Mouse (Mus musculus) liver, embryonic 12.5 days (tissue): ENCODE measurements around the gene Strap. TPM values are rescaled to one million over a fixed set of nuclear protein-coding genes. Genes with fewer than 3 reads are reported as not detected.

Experiments used
- ATAC-seq: fragments of 200-750 bp; cut with Nextera tagmentation; 2 replicates; pipeline ENCODE4 v1.8.0; 2017; ENCODE audit warnings: moderate number of reproducible peaks, mild to moderate bottlenecking, moderate library complexity
- H3K27ac ChIP-seq: fragments of 300-500 bp; sonication (generic); 2 replicates; pipeline ENCODE4 v1.5.1; 2016; ENCODE audit warnings: mild to moderate bottlenecking
- H3K27me3 ChIP-seq: fragments of 300-500 bp; sonication (generic); replicated peaks from 2 replicates; pipeline ENCODE4 v1.6.1; 2016; ENCODE audit warnings: mild to moderate bottlenecking, moderate library complexity
- H3K36me3 ChIP-seq: fragments of 300-500 bp; sonication (generic); 2 replicates; pipeline ENCODE4 v1.6.1; 2016; ENCODE audit warnings: mild to moderate bottlenecking, moderate library complexity
- H3K4me1 ChIP-seq: fragments of 300-500 bp; sonication (generic); 2 replicates; pipeline ENCODE4 v1.6.1; 2016
- H3K4me2 ChIP-seq: fragments of 300-500 bp; sonication (generic); 2 replicates; pipeline ENCODE4 v1.6.1; 2016; ENCODE audit warnings: mild to moderate bottlenecking, moderate library complexity
- H3K4me3 ChIP-seq: fragments of 300-500 bp; sonication (generic); 2 replicates; pipeline ENCODE4 v1.5.1; 2016; ENCODE audit warnings: mild to moderate bottlenecking, moderate library complexity
- H3K9ac ChIP-seq: fragments of 300-500 bp; sonication (generic); 2 replicates; pipeline ENCODE4 v1.6.1; 2016; ENCODE audit warnings: mild to moderate bottlenecking, moderate library complexity
- H3K9me3 ChIP-seq: fragments of 300-500 bp; sonication (generic); replicated peaks from 2 replicates; pipeline ENCODE4 v1.6.1; 2016; ENCODE audit warnings: mild to moderate bottlenecking, moderate library complexity
- WGBS: fragments of 180-500 bp; shearing (Covaris S2); methylation state at CpG from one replicate; pipeline ENCODE4 v1.1.7; 2016; ENCODE audit not compliant: insufficient replicate concordance; 5-methylcytosine and 5-hydroxymethylcytosine counted together
- polyA plus RNA-seq: library from polyadenylated mRNA; unstranded; fragments of >200 nt; fragmentation: Nextera tagmentation; extraction: Ambion mirVana; gene quantifications from 2 replicates; pipeline ENCODE4 v1.2.1, GENCODE M21; 2016

The Strap gene
- polyA plus RNA-seq, result 130 and 131 TPM in 2 replicates

- Histone ChIP-seq H3K4me1 (peaks cover 27% of the 10 kb centered on the region), H3K36me3 (peaks cover 34% of the 10 kb centered on the region), H3K4me3 (peak within 1 kb of the TSS; percentile 80), H3K4me2 (peak within 1 kb of the TSS; percentile 87), H3K9me3 (no peaks in the 10 kb centered on the region), H3K27me3 (peaks cover 9% of the 10 kb centered on the region; the same call in 1 of the 2 replicates), H3K9ac (peak within 1 kb of the TSS; percentile 86), H3K27ac (peak within 1 kb of the TSS; percentile 87)
- WGBS, result under 1% methylated on average over 72 of the region's 86 CpGs
- ATAC-seq, result peak; percentile 98
Measured at GRCm38 (mm10) chr6:137734846-137735609, at the start of gene Strap. Gene Strap (plus strand): TSS chr6:137735078.

GRCm38 (mm10) chr6:137687667-137688066 lies 47.2 kb upstream of the Strap start:
- H3K9ac ChIP-seq, result no peak overlapping the region
- 79% methylated on average over 5 of the region's 5 CpGs for WGBS
- H3K27ac ChIP-seq, result no peak overlapping the region
- no peak overlapping the region for H3K4me3 ChIP-seq
- no peaks in the 10 kb centered on the region for H3K27me3 ChIP-seq
- no peaks in the 10 kb centered on the region for H3K9me3 ChIP-seq
- H3K36me3 ChIP-seq, result no peaks in the 10 kb centered on the region
- no peaks in the 10 kb centered on the region for H3K4me1 ChIP-seq
- no peak for ATAC-seq
- no peak overlapping the region for H3K4me2 ChIP-seq

GRCm38 (mm10) chr6:137688079-137688478 lies 46.8 kb upstream of the Strap start:
- no peak for ATAC-seq
- no peaks in the 10 kb centered on the region for H3K9me3 ChIP-seq
- 72% methylated on average over 3 of the region's 3 CpGs for whole genome bisulfite sequencing
- H3K27ac ChIP-seq, result no peak overlapping the region
- H3K9ac ChIP-seq, result no peak overlapping the region
- H3K36me3 ChIP-seq, result no peaks in the 10 kb centered on the region
- no peaks in the 10 kb centered on the region for H3K4me1 ChIP-seq
- H3K4me2 ChIP-seq, result no peak overlapping the region
- H3K4me3 ChIP-seq, result no peak overlapping the region
- no peaks in the 10 kb centered on the region for H3K27me3 ChIP-seq

- 78% methylated on average over 11 of the region's 11 CpGs for WGBS
- Histone ChIP-seq H3K9me3 (no peaks in the 10 kb centered on the region), H3K27ac (no peak overlapping the region), H3K27me3 (no peaks in the 10 kb centered on the region), H3K36me3 (no peaks in the 10 kb centered on the region), H3K4me1 (no peaks in the 10 kb centered on the region), H3K4me3 (no peak overlapping the region), H3K4me2 (no peak overlapping the region), H3K9ac (no peak overlapping the region)
- ATAC-seq, result no peak
Measured at GRCm38 (mm10) chr6:137688506-137689105, 46.3 kb upstream of the Strap start.

- Histone ChIP-seq H3K36me3 (no peaks in the 10 kb centered on the region), H3K4me2 (no peak overlapping the region), H3K27ac (no peak overlapping the region), H3K9ac (no peak overlapping the region), H3K9me3 (no peaks in the 10 kb centered on the region), H3K4me1 (no peaks in the 10 kb centered on the region), H3K4me3 (no peak overlapping the region), H3K27me3 (no peaks in the 10 kb centered on the region)
- no peak for ATAC-seq
- 55% methylated on average over 2 of the region's 2 CpGs for WGBS
Measured at GRCm38 (mm10) chr6:137690550-137691119, 44.2 kb upstream of the Strap start.

- Histone ChIP-seq H3K4me3 (no peak overlapping the region), H3K27me3 (no peaks in the 10 kb centered on the region), H3K9ac (no peak overlapping the region), H3K9me3 (no peaks in the 10 kb centered on the region), H3K4me1 (no peaks in the 10 kb centered on the region), H3K36me3 (no peaks in the 10 kb centered on the region), H3K27ac (no peak overlapping the region), H3K4me2 (no peak overlapping the region)
- WGBS, result 32% methylated on average over 2 of the region's 2 CpGs
- no peak for ATAC-seq
Measured at GRCm38 (mm10) chr6:137694310-137694709, 40.6 kb upstream of the Strap start.

- no peak overlapping the region for H3K4me2 ChIP-seq
- no peaks in the 10 kb centered on the region for H3K36me3 ChIP-seq
- no peak overlapping the region for H3K4me3 ChIP-seq
- no peak overlapping the region for H3K9ac ChIP-seq
- H3K27ac ChIP-seq, result no peak overlapping the region
- no peak for ATAC-seq
- no peaks in the 10 kb centered on the region for H3K27me3 ChIP-seq
- H3K9me3 ChIP-seq, result no peaks in the 10 kb centered on the region
- WGBS, result 76% methylated on average over 8 of the region's 8 CpGs
- H3K4me1 ChIP-seq, result no peaks in the 10 kb centered on the region
Measured at GRCm38 (mm10) chr6:137695046-137695445, 39.8 kb upstream of the Strap start.

- ATAC-seq, result no peak
- no peak overlapping the region for H3K27ac ChIP-seq
- WGBS, result 28% methylated on average over 8 of the region's 8 CpGs
- no peaks in the 10 kb centered on the region for H3K9me3 ChIP-seq
- no peak overlapping the region for H3K4me2 ChIP-seq
- H3K4me3 ChIP-seq, result no peak overlapping the region
- no peaks in the 10 kb centered on the region for H3K27me3 ChIP-seq
- no peak overlapping the region for H3K9ac ChIP-seq
- H3K36me3 ChIP-seq, result no peaks in the 10 kb centered on the region
- no peaks in the 10 kb centered on the region for H3K4me1 ChIP-seq
Measured at GRCm38 (mm10) chr6:137696445-137697204, 38.3 kb upstream of the Strap start.

- Histone ChIP-seq H3K27ac (no peak overlapping the region), H3K4me2 (no peak overlapping the region), H3K9me3 (no peaks in the 10 kb centered on the region), H3K36me3 (no peaks in the 10 kb centered on the region), H3K4me1 (no peaks in the 10 kb centered on the region), H3K9ac (no peak overlapping the region), H3K4me3 (no peak overlapping the region), H3K27me3 (no peaks in the 10 kb centered on the region)
- ATAC-seq, result no peak
- 68% methylated on average over 7 of the region's 7 CpGs for WGBS
Measured at GRCm38 (mm10) chr6:137699434-137699833, 35.4 kb upstream of the Strap start.

GRCm38 (mm10) chr6:137702186-137702585 lies 32.7 kb upstream of the Strap start:
- 61% methylated on average over 3 of the region's 3 CpGs for WGBS
- H3K27ac ChIP-seq, result no peak overlapping the region
- H3K36me3 ChIP-seq, result no peaks in the 10 kb centered on the region
- H3K9ac ChIP-seq, result no peak overlapping the region
- no peak for ATAC-seq
- H3K4me3 ChIP-seq, result no peak overlapping the region
- H3K4me1 ChIP-seq, result peaks cover 3% of the 10 kb centered on the region; the same call in 1 of the 2 replicates
- no peaks in the 10 kb centered on the region for H3K9me3 ChIP-seq
- no peaks in the 10 kb centered on the region for H3K27me3 ChIP-seq
- no peak overlapping the region for H3K4me2 ChIP-seq

- 51% methylated on average over 4 of the region's 4 CpGs for WGBS
- Histone ChIP-seq H3K4me1 (peaks cover 3% of the 10 kb centered on the region; the same call in 1 of the 2 replicates), H3K27ac (no peak overlapping the region), H3K27me3 (no peaks in the 10 kb centered on the region), H3K9me3 (no peaks in the 10 kb centered on the region), H3K9ac (no peak overlapping the region), H3K4me3 (no peak overlapping the region), H3K36me3 (no peaks in the 10 kb centered on the region), H3K4me2 (no peak overlapping the region)
- ATAC-seq, result no peak
Measured at GRCm38 (mm10) chr6:137702918-137703317, 32.0 kb upstream of the Strap start.

GRCm38 (mm10) chr6:137703431-137703830 lies 31.4 kb upstream of the Strap start:
- no peak for ATAC-seq
- Histone ChIP-seq H3K36me3 (no peaks in the 10 kb centered on the region), H3K4me2 (no peak overlapping the region), H3K4me1 (peaks cover 3% of the 10 kb centered on the region; the same call in 1 of the 2 replicates), H3K9ac (no peak overlapping the region), H3K27ac (no peak overlapping the region), H3K27me3 (no peaks in the 10 kb centered on the region), H3K9me3 (no peaks in the 10 kb centered on the region), H3K4me3 (no peak overlapping the region)
- WGBS, result 82% methylated on average over 7 of the region's 7 CpGs
